Mouse (Mus musculus): ENCODE results near the gene Steap4.
"Not testable (repeated sequence)": the region's sequence is repeated elsewhere in the genome, so short reads cannot be mapped to it uniquely, and the experiment has no call there.

Gene Steap4

DNA sequence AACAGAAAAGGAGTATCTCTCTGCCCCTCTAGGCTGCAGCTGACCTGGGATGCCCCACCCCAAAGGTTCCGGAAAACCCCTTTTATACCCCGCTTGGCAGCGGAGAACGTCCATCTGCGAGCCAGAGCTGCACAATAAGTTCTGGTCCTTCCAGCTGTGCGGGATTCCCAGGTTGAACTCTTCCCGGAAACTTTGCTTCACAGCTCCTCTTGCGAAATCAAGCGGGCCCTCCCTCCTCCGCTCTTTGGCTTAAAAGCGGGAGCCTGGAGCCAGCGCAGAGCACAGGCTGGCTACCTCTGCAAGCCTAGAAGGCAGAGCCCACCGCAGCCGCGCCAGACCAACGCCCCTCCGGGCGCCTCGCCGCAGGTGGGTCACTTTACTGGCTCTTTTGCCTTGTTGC is at the start of gene Steap4:
Gene Steap4 (plus strand): TSS at position 282 of the 400 bp plus-strand sequence.
- no peak for DNase-seq

DNA sequence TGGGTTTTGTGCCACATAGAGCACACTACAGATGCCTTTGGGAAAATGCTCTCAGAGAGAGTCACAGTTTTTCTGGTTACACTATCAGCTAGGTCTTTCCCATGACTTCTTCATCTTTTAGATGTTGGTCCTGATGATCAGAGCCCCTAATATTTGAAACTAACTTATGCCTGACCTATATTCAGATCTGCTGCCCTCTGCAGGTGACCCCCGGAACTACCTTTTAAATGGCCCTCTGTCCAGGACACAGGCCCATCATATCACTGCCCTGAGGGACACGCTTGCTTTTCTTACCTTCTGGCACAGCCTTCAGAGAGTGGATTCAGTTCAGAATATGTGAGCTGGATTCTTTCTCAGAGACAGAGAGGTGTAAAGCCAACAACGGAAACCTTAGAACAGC is 48.3 kb upstream of the Steap4 start:
- DNase-seq = no peak

GRCm38 (mm10) chr5:7917501-7918295 is 42.6 kb upstream of the Steap4 start:
- peak; percentile 58 for DNase-seq

DNA sequence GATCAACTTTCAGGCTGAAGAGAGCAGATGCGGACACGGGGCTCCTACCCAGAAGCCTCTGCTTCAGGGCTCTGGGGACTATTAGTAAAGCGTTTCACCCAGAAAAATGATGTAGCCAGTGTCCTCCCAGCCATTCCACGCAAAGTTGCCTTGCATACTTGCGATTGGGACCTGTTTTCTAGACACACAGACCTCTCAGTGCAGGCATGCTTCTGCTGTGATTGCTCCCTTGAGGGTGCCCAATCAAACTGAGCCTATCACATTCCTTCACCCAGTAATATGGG is 42.0 kb upstream of the Steap4 start:
- DNase-seq = no peak

DNA sequence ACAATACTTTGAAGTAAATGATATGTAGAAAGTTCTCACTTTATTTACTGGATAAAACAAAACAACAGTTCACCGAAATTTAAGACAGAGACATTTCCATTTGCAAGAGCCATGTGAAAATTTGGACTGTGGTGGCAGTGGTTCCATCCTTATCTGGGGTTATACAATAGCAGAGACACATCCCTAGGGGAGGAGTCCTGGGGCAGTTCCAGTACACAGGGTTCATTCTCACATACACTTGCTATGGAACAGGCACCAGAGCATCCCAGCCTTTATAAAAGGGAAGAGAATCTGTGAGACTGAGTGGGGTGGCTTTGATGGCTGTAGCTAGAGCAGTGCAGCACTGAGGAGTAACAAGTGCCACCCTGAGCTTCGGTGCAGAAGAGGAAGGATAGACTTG is 40.6 kb upstream of the Steap4 start:
- DNase-seq = no peak

DNA sequence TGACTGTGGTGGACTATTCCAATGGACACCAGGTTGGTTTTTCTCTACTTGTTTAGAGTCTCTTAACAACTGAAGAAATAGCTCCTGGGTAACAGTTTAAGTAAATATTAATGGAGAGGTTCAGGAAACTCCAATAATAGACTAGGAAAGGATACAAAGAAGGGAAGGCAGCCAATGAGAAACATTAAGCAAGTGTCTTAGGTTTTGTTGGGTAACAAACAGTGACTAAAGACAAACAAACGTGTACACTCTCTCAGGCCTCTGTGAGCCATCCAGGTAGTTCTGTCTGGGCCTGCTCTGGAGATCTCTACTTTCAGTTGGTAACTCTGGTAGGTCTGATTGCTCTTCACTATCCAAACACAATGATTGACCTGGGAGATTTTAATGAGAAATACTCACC is 37.5 kb upstream of the Steap4 start:
- DNase-seq = no peak

DNA sequence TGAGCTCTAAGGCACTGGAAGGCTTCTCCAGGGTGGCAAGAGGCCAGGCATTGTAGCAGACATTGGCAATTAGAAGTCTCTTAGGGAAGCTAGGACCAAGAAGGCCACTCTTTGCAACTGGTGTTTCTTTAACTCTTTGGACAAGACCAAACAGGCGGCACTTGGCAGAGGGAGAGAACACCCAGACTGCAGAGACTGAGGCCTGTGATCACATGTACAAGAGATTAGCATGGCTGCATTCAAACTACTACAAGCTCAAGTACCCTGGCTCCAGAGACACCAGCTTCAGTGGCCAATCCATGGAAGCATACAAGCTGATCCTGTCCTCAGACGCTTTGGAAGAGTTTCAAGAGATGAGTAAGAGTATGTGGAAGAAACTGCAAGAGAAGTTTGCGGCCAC is 36.6 kb upstream of the Steap4 start:
- DNase-seq = no peak

DNA sequence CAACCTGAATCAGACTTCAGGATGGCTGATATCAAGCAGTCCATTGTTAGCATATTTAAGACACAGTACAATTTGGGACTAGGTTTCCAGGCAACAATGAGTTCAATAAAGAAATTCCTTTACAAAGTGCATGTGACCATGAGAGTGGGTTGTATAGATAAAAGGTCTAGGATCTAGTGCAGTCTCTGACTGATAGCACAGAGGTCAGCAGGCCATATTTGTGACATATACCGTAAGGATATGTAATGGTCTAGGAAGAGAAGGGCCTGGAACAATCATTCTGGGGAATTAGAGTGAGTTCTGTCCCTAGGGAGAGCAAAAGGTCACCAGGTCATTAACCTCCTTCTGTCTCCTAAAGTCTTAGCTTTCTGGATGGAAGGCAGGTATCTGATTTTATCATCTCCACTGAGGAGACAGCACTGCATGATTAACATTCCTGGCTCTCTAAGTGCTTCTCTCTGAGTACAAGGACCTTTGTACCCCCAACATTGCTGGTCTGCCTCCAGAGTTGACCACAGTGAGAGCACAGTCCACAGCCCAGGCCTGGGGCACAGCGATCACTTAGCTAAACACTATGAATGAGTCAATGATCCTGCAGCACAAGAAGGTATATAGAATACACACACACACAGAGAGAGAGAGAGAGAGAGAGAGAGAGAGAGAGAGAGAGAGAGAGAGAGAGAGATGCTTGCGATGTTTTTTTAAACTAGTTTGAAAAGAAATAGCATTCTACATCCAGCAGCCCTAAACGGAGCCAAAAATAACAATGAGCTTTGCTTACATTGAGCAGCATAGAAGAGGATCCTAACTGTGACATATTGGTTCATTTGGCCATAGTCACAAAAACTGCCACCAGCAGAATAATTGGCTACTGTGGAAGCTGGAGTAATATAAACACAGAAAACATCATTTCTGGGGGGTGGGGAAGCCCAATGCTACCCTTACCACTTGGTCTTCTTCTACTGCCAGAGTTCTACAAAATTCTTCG is 27.7 kb upstream of the Steap4 start:
- DNase-seq = no peak

- not testable (repeated sequence) for DNase-seq
These were observed 26.8 kb upstream of the Steap4 start for GRCm38 (mm10) chr5:7933495-7933894.

GRCm38 (mm10) chr5:7933933-7934675 is 26.2 kb upstream of the Steap4 start:
- no peak for DNase-seq

DNA sequence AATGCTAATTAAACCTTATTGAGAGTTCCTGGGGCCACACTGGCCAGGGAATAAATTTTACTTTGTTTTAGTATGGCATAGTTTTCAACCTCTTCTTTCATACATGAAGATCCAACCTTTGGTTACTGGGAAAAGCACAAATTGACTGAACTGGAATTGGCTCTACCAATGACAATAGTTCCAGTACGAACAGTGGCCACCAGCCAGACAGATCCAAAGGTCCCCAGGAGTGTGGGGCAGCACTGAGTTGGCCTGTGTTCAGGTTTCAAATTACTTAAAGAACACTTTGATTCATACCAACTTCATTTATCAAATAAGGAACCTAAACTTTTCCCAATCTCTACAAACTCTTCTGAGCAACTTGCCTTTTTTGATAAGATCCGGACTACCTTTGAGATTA is 5.4 kb upstream of the Steap4 start:
- no peak for DNase-seq

DNA sequence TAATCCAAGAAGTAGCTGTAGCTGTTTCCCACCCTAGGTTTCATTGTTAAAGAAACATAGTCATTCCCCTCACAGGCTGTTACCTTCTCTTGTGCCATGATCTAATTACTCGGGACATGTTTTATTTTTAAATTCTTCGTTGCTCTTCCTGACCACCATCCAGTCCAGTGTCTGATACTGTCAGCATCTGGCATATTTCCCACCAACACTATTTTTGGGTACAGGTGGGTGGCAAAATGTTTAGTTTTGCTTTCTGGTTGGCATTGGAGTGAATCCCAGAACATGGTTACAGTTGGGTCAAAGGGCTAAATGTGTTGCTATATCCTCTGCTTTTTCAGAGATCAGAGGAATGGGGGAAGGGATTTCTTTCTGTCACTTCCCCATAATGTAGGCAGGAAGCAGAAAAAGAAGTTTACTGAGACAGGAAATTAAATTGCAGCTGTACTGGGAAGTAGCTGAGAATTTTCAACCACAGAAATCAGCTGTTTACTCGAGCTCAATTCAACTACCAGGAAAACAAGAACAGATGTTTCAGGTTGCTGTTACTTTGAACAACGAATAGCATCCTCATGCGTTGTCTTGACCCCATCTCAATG is 4.8 kb upstream of the Steap4 start:
- DNase-seq = no peak

GRCm38 (mm10) chr5:7958061-7958460 is 2.2 kb upstream of the Steap4 start:
- DNase-seq = no peak

DNA sequence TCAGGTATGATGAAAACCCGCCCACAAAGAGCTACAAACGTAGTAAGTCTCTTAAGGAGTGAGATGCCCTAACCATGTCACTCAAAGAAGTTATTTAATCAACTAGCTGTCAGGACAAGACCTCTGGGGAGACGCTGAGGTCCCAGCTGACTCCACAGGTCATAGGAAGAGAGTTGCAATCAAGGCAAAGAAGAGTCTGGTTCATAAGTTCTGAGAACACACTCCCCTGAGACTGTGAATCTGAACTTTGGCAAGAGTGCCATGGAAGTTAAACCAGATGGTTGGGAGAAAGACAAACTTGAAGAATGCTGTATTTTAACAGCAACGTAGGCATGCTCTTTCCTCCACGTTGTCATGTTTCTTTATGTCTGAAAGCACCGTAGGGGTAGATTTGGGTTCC is 971 bp upstream of the Steap4 start:
- no peak for DNase-seq

DNA sequence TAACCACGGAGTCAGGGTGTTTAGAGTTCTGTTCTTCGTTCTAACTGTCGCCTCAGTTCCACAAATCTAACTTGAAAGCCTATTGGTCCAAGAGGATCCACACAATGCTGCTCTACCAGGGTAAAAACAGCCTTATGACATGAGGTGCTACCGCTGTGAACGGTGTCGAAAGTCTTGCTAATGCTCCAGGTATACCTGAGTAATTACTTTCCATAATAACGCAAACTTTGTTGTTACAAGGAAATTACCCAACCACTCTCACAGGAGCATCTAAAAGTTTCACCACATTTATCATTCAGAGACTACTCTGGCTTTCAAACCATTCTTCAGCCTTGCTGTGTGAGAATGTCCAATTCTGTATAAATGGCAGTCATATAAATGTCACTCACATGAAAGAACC is 856 bp downstream of the Steap4 start:
- no peak for DNase-seq

DNA sequence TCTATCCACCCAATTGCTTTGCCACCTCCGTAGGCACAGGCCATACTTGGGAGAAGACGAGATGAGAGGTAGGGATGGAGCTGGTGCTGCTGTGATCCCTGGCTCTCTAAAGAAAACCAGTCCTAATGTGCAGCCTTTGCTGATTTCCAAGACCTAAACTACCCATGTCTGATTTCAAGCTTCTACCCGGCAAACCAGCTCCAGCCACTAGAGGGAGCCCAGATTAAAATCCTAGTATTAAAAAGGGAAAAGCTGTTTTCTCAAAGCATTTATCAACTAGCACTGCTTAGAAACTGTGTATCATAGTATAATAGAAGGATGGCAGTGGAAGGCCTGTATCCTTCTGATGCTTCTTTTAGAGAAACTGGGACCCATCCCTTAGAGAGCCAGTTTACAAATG is 5.0 kb downstream of the Steap4 start:
- DNase-seq = peak; percentile 35

- DNase-seq = no peak
These were observed 7.9 kb downstream of the Steap4 start for GRCm38 (mm10) chr5:7968152-7968551.

- DNase-seq = no peak
These were observed 12.0 kb downstream of the Steap4 start for GRCm38 (mm10) chr5:7972266-7972665.

- no peak for DNase-seq
These were observed 14.4 kb downstream of the Steap4 start for GRCm38 (mm10) chr5:7974522-7975197.

DNA sequence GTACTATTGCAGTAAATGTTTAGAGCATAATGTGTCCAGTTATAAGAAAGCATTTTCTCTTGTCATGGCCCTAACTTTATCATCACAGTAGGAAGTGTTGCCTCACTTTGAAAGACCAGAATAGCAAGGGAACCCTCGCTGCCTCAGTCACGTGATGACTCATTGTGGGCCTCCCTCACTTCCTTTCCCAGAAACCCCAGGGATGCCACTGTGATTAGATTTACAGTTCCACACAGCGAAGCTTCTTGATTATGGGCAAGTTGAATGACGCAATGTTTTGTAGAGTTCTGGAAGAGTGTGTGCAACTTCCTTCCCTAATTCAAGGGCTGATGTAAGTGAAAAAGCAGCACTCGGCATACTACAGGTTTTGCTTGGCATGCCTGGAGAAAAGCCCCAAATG is 20.3 kb downstream of the Steap4 start:
- no peak for DNase-seq

GRCm38 (mm10) chr5:7987962-7988361 is 27.7 kb downstream of the Steap4 start:
- DNase-seq = no peak

- DNase-seq = no peak
These were observed 28.2 kb downstream of the Steap4 start for GRCm38 (mm10) chr5:7988415-7988814.

Data from right cerebral cortex, postnatal 25 days (tissue).